Mouse (Mus musculus): ENCODE data around the gene Fam110a.
A peak's percentile ranks its signal among the peaks of the same experiment; 100 is the strongest.
"Not testable (repeated sequence)": the region's sequence is repeated elsewhere in the genome, so short reads cannot be mapped to it uniquely, and the experiment has no call there.

The Fam110a gene

DNA sequence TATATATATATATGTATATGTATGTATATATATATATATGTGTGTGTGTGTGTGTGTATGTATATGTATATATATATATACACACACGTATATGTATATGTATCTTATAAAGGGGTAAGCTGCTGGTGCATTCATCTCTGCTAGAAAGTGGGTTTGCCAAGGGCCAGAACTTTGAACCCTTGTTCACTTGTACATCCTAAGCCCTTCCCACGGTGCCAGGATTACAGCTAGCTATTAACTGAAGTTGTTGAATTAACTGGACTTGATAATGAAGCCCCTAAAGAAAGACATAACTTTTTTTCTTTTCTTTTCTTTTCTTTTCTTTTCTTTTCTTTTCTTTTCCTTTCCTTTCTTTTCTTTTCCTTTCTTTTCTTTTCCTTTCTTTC is 17.2 kb upstream of the Fam110a start:
- DNase-seq: not testable (repeated sequence)

DNA sequence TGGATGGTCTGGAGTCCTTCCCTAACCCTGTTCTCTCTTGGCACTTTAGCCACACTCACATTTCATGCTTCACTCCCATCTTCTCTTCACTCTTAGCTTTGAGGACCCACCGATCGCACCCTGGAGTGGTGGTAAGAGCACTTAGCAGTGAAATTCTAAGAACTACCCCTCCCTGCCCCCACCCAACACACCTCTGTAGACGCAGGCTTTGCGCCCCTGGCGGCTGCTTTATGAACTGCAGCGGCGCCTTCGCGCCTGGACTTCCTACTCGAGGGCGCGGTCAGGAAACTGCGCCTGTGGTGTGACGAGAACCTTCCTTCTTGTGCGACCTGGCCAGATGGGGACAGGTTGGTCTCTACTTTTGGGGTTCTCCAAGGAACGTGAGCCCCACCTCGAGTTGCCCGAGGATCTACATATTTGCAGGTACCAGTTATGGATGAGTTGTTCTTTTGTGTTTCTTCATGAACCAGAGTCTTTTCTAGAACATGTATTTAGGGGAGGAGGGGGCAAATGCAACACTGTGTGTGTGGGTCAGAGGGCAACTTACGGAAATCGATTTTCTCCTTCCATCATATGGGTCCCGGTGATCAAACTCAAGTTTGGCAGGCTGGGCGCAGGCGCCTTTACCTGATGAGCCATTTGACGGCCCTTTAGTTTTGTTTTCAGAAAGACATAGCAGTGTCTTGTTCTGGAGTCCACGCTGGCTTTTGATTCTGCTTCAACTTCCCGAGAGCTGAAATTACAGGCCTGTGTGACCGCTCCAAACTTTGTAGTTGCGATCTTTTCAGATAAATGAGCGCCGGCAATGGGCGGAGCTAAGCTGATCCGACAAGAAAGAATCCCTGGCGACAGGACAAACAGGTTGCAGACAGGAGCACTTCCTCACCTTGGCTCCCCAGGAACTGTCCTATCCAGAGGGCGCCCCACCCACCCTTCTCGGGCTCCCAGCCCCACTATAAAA is 16.5 kb upstream of the Fam110a start, which contains the start of gene Slc52a3:
Gene Slc52a3 (plus strand): TSS at position 283 of the 961 bp plus-strand sequence.
- DNase-seq: peak; percentile 91 to 95

DNA sequence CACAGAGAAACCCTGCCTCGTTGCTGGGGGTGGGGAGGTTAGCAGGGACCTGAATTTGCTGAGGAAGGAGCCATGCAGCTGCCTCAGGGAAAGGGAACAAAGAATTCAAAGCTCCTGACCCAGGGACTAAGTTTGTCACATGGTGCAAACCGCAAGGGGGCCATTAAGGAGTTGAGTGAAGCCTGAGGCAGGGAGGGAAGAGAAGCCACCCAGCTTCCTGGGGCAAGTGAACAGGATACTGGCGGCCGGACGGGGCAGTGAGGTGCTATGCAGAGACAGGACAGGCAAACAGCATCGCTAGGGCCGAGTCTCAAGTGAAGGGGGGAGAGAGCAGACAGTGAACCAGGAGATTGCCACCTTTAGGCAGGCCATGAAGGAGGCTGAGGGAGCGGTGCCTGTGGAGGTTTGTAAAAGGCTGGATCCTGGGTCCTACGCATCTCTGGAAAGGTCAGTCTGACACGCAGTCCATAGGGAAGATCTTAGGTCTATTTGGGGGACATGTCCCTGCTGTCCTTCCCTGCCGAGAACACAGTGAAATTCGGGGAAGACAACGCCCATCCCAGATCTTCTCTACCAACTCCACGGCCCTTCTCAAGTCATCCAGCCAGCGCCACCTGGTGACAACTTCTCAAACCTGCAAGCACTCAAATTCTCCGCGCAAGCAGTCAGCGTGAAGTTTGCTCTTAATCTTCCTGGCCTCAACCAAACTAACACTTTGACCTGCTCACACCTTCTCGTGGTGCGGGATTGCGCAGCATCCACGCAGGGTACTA is 14.5 kb upstream of the Fam110a start:
- peak; percentile 86 to 90 for DNase-seq

DNA sequence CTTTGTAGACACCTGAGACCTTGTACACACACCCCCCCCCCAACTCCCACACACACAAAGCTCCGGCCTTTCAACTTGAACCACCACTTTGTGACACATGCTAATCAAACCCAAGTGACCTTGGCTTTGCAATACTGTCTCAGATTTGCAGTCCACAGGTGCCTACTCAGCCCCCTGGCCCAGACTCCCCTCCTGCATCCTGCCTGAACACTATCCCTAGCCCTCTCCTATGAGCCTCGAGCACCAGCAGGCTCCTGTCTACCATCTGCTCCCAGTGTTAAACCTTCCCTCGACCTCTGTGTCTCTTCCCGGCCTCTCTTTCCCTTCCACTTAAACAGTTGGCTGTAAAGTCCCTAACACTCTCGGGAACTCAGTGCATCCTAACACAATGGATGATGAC is 11.4 kb upstream of the Fam110a start:
- no peak for DNase-seq

DNA sequence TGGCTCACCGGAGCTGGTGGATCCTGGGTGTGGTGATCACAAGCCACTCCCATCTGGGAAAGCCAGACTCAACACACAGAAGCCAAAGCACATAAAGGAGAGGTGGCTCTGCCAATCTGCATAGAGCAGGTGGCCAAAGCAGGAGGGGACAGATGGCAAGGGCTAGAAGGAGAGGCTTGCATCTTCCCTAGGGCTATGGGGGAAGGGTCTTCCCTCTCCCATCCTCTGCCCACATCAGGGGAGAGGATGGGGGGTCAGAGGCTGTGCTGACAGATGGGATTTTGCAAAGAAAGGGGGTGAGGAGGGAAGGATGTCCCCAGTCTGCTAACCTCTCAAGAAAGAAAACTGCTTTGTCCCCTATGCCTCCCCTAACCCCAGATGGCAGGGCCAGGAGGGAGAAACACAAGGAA is 11.0 kb upstream of the Fam110a start:
- DNase-seq: peak; percentile 79 to 83

DNA sequence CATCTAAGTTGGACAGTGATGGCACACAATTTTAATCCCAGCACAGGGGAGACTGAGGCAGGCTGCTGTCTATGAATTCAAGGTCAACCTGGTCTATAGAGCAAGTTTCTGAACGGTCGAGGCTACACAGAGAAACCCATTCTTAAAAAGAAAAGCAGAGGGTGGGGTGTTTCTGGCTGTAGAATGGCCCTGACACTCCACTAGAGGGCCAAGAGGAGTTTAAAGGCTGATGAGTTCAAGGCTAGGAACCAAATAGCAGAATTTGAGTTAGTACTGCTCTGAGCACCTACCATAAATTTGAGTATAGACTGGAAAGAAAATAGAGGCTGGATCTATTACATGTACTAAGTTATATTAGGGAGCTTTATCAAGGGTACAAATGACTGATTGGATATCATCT is 9.0 kb upstream of the Fam110a start:
- DNase-seq: no peak

DNA sequence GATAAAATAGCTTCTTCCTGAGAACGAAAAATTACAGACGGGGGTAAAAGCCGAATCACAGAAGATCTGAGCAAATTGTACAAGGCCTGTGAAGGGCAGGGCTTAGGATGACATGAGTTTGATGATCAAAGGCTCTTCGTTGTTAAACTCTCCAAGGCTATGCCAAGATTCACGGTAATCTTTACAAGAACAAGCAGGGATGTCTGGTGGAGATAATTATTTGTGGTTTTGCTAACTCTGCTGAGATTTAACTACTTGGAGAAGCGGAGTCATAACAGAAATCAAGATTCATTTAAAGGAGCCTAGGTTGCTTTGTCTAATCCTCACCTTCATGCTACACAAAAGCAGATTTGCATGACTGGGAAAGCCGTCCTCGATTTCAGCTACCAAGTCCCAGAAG is 6.9 kb upstream of the Fam110a start:
- DNase-seq: no peak

DNA sequence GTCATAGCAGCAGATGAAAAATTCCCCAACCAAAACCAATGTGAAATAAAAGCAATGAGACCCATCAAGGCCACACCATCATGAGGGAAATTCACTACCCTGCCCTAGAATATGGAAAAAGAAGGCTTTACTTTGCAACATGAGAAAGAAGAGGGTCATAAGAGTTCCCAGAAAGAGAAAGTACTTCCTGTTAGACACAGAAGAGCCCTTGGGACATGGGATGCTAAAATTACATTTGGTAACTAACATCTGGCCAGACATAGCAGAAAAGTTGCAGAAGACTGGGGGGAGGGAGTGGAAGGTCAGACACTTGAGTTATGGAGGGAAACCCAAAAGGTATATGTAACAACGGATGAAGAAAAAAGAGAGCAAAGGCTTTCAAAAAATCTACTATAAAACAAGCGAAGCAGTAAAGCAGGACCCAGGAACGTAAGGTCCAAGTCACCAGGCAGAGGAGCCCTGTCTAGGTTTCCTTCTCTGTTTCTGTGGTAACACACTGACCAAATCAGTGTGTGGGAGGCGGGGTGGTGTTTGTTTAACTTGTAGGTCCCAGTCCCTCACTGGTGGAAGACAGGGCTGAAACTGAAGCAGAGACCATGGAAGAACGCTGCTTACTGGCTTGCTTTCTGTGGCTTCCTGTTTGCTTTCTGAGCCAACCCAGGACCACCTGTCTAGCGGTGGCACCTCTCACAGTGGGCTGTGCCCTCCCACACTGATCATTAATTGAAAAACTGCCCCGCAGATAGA is 5.6 kb upstream of the Fam110a start:
- no peak for DNase-seq

DNA sequence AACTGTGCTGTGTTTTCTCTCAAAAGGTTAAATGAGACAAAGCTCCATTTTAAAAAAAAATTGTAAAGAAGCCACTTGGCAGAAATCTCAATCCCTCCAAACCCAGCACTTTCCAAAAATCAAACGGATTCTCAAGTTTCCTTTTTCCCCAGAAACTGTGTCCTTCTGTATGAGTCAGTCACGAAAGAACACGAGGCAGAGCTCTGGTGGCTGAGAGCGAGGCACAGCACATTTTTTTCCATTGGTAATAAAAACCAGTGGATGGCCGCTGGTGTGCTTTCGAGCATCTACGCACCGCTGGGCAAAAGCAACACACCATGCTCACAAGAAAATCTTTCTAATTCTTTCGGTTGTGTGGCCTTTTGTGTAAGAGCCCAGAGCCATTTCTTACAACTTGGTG is 4.0 kb upstream of the Fam110a start:
- no peak for DNase-seq

DNA sequence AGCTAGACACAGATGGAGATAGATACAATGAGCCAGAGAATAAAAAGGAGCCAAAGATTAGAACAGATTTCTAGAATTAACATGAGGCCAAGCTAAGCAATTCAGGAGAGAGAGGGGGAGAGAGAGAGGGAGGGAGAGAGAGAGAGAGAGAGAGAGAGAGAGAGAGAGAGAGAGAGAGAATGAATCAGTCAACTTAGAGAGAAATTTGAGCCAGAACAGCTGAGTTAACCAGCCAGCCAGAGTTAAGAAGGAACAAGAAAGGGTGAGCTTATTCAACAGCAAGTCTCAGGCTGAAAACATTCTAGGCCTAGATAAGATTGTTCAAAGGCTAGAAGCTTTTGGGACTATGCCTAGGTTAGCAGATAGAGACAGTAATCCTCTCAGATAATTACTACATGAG is 2.5 kb upstream of the Fam110a start:
- no peak for DNase-seq

DNA sequence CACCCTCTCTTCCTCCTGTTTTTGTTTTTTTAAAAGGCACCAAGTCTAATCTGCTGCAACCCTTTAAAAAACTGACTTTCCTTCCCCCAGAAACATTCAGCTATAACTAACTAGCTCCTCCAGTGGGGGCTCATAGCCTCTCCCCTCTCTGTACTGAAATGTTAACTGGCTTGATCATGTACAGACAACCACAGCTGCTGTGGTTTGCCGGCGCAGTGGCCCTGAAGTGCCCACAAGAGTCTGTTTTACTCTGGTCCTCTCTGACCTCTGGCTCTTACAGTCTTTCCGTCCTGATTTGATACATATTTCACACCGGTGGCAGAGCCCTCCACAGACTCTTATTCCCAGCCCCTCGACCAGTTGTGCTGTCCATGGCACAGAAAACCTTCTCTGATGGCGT is 1.2 kb upstream of the Fam110a start:
- no peak for DNase-seq

DNA sequence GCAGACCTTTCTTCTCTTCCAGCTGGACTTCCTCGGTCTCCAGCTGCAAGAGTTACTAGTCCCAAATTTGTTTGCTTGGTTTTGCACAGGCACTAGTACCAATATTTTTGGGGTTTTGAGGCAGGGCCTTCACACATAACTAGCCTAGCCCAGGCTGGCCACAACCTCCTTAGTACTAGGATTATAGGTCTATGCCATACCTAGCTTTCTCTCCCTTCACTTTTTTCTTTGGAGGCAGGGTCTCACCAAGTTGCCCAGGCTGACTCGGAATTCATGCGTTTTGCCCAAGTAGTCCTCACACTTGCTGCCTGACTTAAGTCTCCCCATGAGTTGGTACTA is 305 bp upstream of the Fam110a start:
- DNase-seq: no peak

DNA sequence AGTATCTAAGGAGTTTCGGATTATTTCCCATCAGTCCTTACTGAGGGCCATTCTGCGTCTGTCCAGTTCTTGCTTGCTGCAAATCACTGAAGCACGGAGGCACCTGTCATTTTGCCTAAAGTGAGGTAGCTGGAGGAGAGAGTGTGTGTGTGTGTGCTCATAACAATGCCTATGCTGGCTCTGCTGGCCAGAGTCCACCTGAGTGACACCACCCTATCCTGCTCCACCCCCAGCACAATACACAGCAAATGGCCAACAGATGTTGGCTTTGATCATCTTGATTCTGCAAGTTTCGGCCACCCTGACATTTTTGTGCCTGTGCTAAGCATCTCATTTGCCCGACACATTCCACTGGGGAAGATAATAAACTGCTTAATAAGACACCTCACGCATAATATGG is 1.5 kb downstream of the Fam110a start:
- no peak for DNase-seq

DNA sequence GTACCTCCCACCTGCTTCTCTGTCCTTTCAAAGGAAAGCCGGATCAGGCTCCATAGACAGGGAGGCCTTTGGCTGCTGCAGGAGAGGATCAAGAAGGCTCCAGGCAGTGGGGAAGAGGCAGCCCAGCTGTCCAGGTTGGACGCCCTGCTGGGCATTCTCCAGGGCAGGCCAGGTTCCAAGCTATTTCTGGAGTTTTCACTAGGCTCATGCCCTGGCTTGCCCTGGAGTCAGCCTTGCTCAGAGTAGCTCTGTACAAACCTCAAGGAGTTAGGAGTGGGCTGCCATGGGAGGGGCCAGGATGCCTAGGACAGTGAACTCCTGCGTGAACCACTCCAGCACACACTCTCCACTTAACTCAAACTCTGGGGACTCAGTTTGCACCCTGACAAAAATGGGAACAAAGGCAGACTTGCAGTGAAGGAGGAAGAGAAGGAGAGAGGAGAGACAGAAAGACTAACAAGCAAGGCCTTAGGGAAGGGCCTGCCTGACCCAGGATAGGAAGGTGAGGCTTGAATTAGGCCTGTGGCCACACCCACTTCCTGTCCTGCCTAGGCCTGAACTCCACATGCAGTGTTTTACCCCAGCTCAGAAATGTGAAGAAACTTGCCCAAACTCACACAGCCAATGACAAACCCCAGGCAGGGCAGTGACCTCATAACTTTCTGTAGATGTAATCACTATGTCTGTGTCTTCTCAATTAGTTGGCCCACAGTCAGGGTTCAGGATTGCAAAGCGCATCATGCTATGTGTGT is 2.2 kb downstream of the Fam110a start:
- DNase-seq: peak; percentile 74 to 79

DNA sequence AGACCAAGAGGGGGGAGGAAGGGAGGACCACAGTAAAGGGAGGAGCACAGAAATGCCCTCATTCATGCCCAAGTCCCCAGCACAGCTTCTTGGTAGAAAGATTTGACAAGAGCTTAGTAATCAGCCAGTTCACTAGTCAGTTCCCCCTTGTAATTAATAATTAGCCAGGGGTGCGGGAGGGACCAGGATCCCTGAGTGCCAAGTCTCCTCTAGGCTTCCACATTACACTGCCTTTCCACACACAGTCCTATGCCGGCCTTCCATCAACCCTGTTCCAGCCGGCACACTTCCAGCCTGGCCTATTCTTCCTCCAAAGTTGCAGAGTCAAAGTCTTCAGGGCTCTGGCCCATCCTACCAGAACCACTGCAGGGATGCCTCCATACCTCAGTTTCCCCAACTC is 4.0 kb downstream of the Fam110a start:
- DNase-seq: no peak

DNA sequence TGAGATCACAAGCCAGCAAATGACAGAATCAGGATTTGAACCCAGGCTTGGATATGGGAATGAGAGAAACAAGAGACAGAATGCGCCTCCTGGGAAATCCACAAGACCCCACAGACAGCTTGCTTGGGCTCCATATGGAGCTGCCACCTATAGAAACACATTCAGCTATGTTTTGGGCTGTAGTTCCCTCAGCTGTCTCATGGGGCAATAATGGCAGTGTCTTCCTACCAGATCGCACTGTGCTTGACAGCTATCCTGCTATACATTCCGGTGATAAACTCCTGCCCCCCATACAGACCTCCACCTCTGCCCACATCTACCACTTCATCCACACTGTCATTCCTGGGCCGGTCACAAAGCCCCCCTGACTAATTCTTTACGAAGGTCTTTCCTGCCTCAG is 4.7 kb downstream of the Fam110a start:
- no peak for DNase-seq

DNA sequence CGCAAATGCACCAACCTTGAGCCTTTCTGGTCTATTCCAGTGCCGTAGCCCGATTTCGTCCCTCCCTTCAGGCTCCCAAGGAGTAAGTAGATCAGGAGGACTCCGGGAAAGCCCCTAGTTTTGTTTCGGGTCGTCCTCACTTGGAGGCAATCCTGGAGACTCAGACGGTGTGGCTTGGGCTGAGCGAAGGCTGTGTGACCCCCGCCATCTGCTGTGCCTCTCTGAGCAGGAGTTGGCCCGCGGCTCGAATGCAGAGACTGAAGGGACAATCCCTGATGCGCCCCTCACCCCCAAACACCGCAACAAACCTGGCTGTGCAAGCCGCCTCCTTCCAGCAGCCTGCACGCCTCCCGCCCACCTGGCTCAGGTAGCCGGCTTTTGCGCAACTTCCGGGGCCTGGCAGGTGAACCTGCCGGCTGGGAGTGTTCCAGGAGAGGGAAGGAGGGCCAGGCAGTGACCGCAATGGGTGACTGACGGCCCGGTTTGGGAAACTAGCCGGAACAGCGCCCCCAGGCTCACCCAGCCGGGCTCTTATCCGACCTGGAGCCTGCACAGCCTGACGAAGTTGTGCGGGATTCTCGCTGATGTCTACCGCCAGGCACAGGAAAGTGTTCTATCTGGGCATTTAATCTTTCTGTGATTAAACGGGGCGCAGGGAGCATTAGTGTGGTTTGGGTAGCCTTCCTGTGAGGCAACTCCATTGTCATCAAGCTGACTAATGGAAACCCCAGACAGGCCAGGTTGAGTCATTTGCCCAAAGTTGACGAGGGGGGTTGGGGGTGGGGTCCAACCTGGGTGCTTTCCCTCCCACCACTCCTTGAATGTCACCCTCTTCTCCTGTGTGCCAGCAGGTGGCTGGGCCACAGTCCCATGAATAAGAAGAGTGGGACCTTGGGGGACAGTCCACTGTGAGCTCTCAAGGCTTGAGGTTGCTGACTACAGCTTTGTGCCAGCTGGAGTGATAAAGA is 6.1 kb downstream of the Fam110a start:
- DNase-seq: peak; percentile 64 to 76

DNA sequence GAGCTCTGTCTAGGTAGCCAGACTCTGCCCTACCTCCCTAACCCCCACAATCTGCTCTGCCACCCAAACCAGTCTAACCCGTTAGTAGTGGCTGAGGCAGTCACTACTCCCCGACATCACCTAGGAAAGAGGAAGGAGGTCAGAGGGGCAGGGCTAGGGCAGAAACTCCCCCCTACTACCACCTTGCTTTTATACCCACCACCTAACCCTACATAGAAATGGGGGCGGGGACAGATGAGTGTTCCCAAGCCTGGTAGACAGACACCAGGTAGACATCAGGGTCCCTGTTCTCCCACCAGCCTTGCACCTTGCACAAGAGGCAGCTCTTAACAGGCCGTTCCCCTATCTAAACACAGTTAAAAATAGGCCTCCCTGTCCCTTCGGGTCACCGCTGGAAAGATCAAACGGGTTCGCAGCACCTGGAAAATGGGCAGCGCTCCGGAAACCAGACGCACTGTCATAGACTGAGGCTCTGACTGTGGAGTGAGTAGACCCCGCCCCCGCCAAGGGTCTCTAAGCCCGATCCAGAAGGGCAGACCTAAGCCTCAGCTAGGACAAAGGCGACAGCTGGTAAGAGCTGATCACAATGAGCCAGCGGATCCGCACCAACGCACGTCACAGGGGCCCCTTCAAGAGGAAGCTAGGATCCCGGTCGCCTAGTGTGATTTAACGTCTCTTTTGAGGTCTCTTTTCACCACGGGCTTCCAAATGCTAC is 7.0 kb downstream of the Fam110a start:
- DNase-seq: peak in 1 of 2 experiments; percentile 51

DNA sequence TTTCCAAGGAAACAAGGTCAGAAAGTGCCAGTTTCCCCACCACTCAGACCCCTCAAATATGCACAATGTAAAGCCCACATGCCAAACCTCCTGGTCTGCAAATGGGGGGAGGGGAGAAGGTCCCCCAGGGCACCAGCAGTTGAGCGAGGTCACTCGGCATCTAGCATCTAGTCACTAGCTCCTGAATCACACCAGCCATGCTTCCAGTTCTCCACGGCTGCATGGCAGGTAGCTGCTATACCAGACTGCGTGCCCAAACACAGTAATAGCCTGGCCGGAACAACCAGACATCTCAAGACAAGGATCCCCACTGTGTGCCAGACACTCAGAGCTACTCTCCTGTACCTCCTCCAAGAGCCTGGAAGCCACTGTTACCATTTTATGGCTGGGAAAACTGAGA is 8.3 kb downstream of the Fam110a start:
- DNase-seq: no peak
